Mouse (Mus musculus): ENCODE results near the gene Tenm2. TPM values are rescaled to one million over a fixed set of nuclear protein-coding genes. Genes with fewer than 3 reads are reported as not detected.

The Tenm2 gene
- total RNA-seq, 2 experiments from 2014 or later = 0.32 to 0.59 TPM

DNA sequence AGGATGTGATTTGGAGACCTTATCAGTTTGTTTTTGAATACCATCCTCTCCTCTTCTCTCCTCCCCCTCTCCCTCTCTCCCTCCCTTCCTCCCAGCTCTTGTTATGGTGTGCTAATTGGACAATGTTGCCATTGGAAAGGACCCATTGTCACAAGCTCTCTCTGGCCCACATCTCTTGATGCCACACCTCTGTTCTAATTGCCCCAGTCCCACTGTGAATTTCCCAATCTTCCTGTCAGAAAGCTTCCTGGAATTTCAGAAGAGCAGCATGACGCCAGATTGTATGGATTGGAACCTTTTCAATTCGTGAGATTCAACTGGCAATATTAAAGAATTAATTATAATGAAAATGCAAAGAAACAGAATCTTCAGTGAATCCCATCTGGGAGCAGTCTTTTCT is 128.7 kb downstream of the Tenm2 start:
- DNase-seq (ENCODE audit: low spot score) = no peak

DNA sequence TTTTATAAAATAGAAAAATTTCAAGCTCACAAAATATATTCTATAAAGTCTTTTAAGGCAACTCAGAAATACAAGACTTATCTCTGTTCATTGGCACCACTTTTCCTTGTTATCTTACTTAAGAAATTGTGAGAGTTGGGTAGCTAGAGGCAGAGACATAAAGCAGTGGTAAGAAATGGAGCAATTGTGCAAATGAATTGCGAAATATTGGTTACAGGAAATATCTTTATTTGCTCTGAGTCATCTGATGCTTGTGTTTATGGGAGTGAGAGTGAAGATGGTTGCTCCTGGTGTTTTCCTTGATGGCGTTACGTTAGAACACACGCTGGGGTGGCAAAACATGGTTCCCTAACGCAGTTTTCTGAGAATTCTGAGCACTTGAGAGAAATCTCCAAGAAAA is 156.4 kb downstream of the Tenm2 start:
- no peak for DNase-seq (ENCODE audit: low spot score)

DNA sequence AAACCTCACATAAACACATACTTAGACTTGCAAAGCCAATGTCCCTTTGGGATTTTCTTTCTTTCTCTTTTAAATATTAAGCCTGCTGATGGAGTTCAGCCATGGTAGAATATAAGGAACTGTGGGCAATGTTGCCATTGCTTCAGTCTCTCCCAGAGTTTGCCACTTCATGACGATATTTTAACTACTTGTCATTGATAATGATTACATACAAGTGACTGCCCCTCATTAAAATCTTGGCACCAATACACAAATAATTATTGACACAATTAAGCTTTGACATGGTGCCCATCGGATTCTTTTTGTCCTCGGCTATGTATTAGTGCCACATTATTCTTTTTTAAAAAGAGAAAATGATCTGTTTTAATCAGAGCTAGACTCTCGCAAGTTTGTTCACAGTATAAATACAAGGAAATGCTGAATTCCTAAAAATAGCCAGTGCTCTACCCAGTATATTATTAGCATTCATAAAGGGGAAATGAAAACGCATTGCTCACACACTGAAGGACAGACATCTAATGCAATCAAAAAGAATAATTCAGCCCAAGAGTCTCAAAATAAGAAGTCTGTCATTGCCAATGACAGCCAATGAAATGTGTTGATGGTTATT is 158.7 kb downstream of the Tenm2 start:
- DNase-seq (ENCODE audit: low spot score) = no peak

DNA sequence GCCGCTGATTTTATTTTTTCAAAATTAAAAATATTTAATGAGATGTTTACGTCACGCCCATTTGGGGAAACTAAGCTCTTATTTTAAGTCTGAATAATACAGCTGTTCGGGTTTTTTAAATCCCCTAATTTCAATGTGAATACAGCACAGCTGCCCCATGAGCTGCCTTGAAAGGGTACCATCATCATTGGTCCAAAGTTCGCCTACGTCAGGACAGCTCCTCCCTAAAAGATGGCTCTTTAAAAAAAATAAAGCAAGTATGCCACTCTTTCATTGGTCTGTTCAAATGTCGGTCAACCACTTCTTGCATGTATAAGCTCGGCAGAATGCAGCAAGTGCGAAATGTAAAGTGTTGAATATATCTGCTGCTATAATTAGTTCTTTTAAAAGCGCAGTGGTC is 160.4 kb downstream of the Tenm2 start:
- no peak for DNase-seq (ENCODE audit: low spot score)

DNA sequence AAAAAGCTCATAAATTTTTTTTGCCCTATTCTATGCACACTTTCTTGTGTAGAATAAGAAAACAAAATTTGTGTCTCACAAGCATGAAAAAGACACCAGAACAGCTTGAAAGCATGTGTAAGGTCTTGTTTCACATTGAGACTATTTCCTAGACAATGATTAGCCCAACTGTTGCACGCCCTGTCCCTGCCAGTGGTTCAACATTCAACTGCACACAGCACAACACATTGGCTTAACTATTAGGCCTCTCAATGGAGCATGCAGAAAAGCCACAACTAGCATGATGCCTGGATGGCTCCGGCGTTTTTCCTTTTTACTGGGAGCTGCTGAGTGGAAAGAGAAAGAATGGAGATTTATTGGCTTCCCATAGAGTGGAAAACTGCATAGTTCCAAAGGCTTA is 170.3 kb downstream of the Tenm2 start:
- DNase-seq (ENCODE audit: low spot score) = no peak

DNA sequence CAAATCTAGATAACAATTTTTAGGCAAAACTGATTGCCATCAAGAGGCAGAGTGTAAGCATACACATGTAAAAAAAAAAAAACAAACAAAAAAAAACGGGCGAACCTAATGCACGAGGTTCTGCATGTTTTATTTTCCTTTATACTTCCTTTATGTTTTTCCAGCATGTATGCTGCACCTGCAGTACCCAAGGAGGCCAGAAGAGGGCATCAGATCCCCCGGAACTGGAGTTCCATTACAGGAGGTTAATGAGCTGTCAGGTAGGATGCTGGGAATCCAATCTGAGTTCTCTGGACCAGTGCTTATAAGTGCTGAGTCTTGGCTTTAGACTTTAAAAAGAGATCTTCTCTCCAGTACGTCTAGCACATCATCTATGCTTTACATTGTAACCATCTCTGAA is 189.1 kb downstream of the Tenm2 start:
- DNase-seq (ENCODE audit: low spot score) = no peak

DNA sequence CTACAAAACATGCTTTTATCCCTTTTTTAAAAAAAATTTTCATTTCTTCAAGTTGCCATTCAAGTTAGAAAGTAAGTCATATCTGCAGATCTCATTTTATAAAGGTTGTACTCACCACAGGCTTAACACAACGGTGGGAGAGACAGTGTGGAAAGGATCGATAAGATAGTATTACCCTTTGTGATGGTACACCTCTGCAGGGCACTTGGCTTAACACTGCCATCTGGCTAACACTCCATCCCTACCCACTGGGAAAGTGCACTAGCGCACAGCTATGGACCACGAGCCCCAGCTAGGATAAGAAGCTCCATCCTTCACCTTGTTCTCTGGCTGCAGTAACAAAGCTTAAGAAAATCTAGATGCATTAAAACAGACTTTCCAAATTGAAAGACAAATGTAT is 194.5 kb downstream of the Tenm2 start:
- no peak for DNase-seq (ENCODE audit: low spot score)

DNA sequence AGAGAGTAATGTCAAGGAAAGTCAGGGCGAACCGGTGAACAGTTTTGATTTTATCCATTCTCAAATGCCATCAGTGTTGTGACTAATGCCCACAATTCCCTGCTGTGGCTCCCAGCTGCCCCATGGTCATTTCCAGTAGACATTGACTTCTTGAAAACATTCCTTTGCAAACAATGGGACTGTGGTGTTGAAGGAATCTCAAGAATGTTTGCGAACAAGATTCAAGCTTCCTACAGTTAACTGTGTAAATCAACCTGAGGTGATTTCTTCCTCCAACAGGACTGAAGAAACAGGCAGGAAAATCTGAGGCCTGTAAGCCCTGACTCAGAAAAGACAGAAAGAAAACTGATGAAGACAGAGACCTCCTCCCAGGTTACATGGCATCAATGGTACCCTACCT is 196.5 kb downstream of the Tenm2 start:
- DNase-seq (ENCODE audit: low spot score) = no peak

DNA sequence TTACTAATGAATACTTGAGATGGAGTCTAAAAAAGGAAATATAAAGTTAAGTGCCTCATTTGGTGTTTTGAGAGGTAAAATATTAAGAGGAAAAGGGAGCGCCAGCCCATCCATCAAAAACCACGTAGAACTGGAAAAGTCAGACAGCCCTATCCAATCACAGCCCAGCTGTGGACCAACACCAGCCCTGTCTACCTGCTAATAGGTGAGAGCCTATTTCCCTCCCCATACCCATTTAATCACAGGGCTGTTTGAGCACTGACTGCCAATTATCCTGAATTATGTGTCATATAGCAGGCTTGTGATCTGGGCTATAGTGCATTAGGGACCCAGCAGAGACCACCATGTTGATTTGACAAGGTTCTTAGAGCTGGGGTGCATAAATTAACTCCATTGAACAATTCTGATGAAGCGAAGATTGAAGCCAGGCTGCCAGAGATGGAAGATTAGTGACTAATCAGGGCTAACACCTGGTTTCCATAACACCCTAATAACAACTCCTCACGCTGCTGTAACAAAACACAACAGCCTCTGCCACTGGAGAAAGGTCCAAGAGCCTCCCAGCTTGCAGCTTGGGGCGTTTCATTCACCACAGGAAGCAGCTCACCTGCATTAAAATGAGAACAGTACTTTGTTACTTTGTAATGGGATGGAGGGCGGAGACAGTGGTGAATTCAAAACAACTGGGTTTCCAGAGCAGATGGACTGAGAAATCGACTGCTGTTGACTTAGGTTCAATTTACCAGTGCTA is 204.3 kb downstream of the Tenm2 start:
- DNase-seq (ENCODE audit: low spot score) = no peak

DNA sequence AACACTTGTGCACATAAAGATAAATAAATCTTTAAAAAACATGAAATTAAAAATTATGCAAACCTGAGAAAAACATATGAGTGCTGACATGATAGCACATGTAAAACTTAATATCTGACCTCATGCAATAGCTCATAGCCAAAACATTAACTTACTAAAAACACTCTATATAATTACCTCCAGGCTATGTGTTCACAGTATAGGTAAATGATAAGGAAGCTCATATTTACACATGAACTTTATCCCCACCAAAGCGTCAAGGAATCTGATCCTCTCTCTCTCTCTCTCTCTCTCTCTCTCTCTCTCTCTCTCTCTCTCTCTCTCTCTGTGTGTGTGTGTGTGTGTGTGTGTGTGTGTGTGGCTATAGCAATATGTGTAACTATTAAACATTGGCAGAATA is 223.9 kb downstream of the Tenm2 start:
- no peak for DNase-seq (ENCODE audit: low spot score)

DNA sequence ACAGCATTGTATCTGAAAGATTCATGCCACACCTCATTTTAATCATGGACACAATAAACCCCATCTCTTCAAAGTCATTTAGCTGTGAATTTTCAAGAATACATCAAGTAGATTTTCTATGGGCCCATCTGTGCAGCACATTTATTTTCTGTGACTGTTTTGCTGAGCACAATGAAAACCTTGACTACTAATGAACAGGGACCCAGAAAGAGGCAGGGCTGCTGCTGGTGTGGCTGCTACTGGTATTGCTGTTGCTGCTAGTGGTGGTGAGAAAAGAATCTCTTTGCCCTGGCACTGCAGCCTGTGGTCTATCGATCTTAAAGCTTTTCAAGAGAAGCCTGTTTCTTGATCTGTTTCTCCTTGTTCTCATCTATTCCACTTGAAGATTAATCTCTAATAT is 226.5 kb downstream of the Tenm2 start:
- no peak for DNase-seq (ENCODE audit: low spot score)

DNA sequence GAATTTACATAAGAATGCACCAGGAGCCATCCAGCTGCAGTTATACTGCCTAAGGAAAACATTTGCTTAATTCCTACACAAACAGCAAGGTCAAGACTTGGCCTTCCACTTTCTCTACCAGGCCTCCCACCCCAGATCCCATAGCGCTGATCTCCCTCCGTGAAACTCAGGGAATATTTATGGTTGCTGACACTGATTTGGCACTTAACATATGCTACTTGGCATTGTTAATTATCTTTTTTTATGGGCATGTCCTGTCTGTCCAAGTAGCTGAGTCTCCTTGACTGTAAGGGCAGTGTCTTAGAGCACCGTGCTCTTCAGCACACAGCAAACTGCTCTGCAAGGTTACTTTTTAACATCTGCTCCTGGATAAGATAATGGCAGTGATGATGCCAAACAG is 238.1 kb downstream of the Tenm2 start:
- DNase-seq (ENCODE audit: low spot score) = no peak

DNA sequence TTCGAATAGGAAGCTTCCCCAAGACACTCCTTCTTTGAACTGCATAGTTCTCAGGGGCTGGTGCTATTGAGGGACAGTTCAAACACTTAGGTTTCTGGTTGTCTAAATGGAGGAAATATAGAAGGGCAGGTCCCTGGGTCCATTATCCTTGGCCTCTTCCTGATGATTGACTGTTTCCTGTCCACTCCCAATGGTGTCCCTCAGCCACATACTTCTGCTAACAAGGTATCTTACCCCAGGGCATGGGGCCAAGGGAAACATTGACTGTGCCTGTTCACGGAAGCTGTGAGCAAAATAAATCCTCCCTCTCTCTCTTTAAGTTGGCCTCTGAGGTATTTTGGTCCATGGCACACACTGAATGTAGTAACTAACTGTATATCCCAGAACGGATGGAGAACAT is 244.9 kb downstream of the Tenm2 start:
- no peak for DNase-seq (ENCODE audit: low spot score)

DNA sequence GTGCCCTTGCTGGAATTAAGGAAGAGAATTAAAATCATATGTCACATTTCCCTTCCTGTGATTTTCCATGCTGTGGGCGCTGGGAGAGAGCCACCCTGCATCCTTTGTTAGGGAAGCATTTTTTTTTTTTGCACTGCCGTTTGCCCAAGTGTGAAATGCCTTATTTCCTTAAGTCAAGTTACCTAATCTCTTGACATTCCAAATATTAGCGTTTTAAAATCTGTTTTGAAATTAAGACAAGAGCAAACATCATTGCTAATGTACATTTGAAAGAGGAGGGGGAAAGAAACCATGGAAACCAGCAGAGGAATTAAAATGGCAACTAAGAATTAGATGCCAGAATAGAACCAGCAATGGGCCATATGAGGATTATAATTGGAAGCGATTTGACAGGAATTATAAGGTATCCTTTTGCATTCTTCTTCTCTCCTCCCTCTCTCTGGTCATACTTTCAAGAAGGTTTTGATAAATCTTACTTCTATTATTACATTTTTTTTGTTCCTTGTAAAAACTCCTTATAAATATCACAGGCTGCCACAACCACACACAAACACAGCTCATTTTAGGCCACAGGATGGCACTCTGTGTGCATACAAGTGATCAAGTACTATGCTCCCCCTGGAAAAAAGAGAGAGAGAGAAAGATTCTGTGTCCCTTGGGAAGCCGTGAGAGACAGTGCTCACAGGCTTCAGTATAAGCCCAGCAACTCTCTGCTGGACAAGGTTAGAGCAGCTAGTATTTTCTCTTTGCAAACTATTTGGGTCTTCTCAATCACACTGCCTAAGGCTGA is 246.8 kb downstream of the Tenm2 start:
- DNase-seq (ENCODE audit: low spot score) = no peak

DNA sequence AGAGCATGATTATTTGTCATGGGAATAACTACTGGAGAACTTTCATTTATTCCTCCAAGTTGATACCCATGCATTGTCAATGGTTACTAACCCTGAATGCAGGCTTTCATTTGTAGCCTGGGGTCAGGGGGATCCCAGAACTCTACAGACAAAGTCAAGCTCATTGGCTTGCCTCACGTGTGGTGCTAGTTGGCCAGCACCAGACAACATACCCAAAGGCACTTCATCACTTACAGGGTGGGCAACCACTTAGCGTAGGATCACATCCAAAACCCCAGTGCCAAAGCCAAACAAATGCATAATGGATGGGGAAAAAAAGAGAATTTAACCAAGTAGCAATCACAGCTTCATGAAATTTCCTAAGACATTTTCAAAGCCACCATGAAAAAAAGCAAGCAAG is 261.6 kb downstream of the Tenm2 start:
- no peak for DNase-seq (ENCODE audit: low spot score)

DNA sequence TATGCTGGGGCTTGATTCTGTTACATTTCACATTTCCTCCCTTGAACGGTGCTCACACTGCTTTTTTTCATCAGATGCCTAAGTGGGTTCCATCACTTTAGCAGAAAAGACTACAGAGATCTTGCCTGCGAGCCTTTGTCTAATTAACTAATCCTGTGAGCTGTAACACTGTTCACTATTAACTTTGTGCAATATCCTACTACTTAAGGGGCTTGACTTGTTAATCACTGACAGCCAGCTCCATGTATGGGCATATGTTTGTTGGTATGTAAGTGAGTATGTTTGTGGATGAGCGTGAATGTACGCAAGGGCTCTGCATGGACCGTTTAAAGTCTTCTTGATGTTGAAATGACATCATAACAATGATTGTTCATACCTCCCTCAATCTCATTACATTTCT is 277.7 kb downstream of the Tenm2 start:
- DNase-seq (ENCODE audit: low spot score) = no peak

DNA sequence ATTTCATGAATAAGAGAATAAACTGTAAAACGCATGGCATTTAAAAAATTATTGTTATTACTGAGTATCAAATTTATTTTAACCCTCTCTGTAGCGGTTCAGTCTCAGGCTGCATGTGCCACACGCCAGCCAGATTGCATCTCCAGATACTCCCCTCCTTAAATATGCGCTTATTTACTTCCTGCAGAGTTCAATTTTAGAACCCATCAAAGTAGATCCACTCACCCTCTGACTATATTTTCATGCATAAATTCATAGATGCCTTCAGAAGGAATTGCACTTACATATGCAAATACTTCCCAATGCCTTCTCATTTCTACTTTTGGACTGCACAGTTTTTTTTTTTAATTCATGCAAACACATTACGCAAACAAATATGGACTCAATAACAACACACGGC is 294.3 kb downstream of the Tenm2 start:
- DNase-seq (ENCODE audit: low spot score) = no peak

DNA sequence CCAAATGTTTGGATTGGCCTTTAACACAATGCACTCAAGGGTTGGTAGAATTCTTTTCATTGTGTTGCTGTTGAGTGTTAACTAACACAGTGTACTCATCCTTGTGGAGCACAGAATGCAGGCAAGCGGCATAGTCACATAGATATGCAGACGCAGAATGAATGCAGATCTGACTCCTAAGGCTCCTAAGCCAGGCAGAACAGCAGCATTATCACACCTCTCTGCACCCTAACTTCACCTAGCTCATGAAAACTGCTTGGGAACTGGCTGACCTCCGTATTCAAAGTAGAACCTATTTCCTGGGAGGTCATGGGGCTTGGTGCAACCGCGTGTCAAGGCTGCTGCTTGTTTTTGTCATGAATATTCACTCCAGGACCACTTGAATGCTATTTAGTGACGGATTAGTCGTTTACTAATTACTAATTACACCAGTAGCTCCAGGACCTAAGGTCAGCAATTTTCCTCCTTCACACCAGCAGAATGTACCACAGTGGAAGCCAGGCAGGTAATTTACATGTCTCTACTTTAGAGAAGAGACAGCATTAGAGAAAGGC is 295.1 kb downstream of the Tenm2 start:
- DNase-seq (ENCODE audit: low spot score) = no peak

DNA sequence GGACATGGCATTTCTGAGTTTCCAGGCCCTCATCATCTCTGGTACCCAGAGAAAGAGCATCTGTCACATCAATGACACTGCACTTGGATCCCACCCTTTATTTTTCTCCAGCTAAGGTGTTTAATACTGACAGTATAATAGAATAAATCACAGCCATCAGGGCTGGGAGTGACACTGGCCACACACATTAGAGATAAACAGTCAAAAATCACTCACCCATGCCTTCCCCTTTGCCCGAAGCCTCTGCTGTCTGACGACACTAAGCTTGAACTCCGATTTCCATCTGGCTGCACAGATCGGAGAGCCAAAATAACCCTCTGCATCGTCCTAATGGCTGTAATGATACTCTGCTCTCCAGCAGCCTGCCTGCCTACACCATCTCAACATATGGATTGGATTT is 305.9 kb downstream of the Tenm2 start:
- no peak for DNase-seq (ENCODE audit: low spot score)

DNA sequence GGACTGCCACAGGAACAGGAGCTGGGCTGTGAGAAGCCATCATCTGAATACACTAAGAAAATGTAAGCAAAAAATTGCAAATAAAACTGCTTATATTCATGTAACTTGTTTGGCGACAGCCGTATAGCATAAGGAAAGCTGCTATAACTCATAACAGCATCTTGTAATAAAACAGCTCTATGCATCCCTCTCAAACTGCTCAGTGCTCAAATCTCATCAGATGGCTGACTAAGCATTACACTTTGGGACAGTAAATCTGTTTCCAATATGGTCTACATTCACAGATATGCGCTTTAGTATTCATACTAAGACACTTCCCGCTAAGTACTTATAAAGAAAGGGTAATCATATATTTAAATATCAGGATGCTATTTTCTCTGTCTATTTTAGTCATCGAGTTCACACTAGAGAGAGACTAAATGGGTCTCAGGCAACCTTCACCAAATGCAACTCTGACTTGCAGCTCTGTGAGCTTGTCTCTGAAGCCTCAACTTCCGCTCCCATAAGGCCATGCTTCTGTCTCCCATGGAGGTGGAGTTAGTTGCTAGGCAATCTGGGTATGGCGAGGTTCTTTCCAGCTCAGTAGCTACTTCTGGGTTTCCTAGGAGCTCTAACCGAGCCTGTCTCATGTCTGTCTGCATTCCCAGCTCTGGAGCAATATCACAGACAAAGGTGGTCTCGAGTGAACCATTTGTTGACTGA is 308.9 kb downstream of the Tenm2 start:
- no peak for DNase-seq (ENCODE audit: low spot score)

DNA sequence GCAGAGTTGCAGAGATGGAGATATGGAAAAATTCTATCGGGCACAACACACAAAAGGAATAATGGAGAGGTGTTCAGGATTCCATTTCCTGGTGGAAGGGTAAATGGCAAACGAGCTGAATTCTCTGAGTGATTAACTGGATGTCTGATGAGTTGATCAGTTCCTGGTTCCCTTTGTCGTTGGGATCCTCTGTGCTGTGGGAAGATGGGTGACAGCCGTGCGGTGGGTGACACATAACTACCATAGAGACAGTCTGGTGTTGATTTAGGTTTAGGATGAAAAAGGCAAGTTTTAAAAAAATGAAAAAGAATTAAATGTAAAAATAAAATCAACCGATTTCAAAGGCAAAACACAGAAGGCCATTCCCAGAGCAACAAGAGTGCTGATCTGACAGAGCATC is 316.5 kb downstream of the Tenm2 start:
- DNase-seq (ENCODE audit: low spot score) = no peak

DNA sequence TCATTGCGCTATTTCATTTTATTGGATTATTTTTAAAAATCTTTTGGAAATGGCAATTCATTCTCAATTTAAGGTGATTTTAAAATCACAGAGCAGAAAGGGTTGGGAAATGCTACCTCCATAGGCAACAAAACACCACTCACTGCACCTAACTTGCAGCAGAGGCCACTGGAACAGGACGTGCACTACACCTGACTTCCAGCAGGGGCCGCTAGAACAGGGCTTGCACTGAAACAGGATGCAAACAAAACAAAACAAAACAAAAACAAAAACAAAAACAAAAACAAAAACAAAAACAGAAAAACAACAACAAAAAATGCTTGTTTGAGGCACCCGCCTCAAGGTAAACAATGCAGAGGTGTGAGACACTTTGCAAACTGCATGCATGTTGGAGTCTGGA is 324.4 kb downstream of the Tenm2 start:
- no peak for DNase-seq (ENCODE audit: low spot score)
